ENCODE assay signal across 15 mouse cellular contexts in genomic region chrX:38734916-38735880, GRCm38 (mm10). TPM values are rescaled to one million over a fixed set of nuclear protein-coding genes. Genes with fewer than 3 reads are reported as not detected.
A peak's percentile ranks its signal among the peaks of the same experiment; 100 is the strongest.
DNase-seq lines count a peak whose midpoint lies in the region; ATAC-seq and TF ChIP-seq lines count a peak whose summit lies in the region.
"Had no signal": no experiment of that assay in that cellular context is flagged by ENCODE, and none has a peak within 500 bp of the region (broad histone marks: within the 10 kb centered on the region; RNA-seq: fewer than 3 reads in every experiment).

No protein-coding gene starts in this region.

- no peaks in the 10 kb centered on the region for H3K27me3 ChIP-seq in heart, embryonic 13.5 days (replicated peaks)
- H3K27me3 ChIP-seq in heart, embryonic 11.5 days (ENCODE audit: control insufficient read depth, insufficient read depth, low read length), result no peaks in the 10 kb centered on the region
- H3K27me3 ChIP-seq in lung, postnatal 0 days (replicated peaks; ENCODE audit: insufficient read depth, low read length), result no peaks in the 10 kb centered on the region
- no peaks in the 10 kb centered on the region for H3K27me3 ChIP-seq in embryonic facial prominence, embryonic 15.5 days
- no peaks in the 10 kb centered on the region for H3K27me3 ChIP-seq in liver, postnatal 0 days (ENCODE audit: insufficient read depth, low read length)
- H3K27me3 ChIP-seq: CH12.LX; hindbrain, embryonic 15.5 days had no signal

- no peak overlapping the region for H3K4me3 ChIP-seq in heart, embryonic 13.5 days
- no peak overlapping the region for H3K4me3 ChIP-seq in heart, embryonic 11.5 days (ENCODE audit: low read depth, low read length)
- no peak overlapping the region for H3K4me3 ChIP-seq in lung, postnatal 0 days (ENCODE audit: low read depth, low read length)
- H3K4me3 ChIP-seq in embryonic facial prominence, embryonic 15.5 days (replicated peaks), result no peak overlapping the region
- no peak overlapping the region for H3K4me3 ChIP-seq in liver, postnatal 0 days (ENCODE audit: low read depth, low read length)
- H3K4me3 ChIP-seq: hindbrain, embryonic 15.5 days; myocyte had no signal

- peak; percentile 19 for DNase-seq in lung, postnatal 0 days (ENCODE audit: low spot score)
- DNase-seq in lung, postnatal 10 days, result no peak
- DNase-seq in adrenal gland, adult 8-10 months, result peak; percentile 60
- DNase-seq in spleen, adult 12 weeks (ENCODE audit: low spot score), result no peak
- no peak for DNase-seq in liver, postnatal 0 days
- DNase-seq: thymus, postnatal 14 days had no signal

- H3K27ac ChIP-seq in heart, embryonic 13.5 days (replicated peaks), result 0 out of 2 replicates have a peak overlapping the region, but pooled peaks have one; percentile 12
- H3K27ac ChIP-seq in heart, embryonic 11.5 days (ENCODE audit: low read depth, low read length), result no peak overlapping the region
- no peak overlapping the region for H3K27ac ChIP-seq in lung, postnatal 0 days (ENCODE audit: low read length)
- no peak overlapping the region for H3K27ac ChIP-seq in embryonic facial prominence, embryonic 15.5 days (replicated peaks)
- H3K27ac ChIP-seq in liver, postnatal 0 days (ENCODE audit: low read depth), result no peak overlapping the region
- H3K27ac ChIP-seq: hindbrain, embryonic 15.5 days; liver, embryonic 14.5 days had no signal

- no peak overlapping the region for H3K4me2 ChIP-seq in heart, embryonic 13.5 days
- no peak overlapping the region for H3K4me2 ChIP-seq in heart, embryonic 11.5 days
- no peak overlapping the region for H3K4me2 ChIP-seq in lung, postnatal 0 days (replicated peaks; ENCODE audit: low read depth, low read length)
- H3K4me2 ChIP-seq in embryonic facial prominence, embryonic 15.5 days (replicated peaks), result no peak overlapping the region
- H3K4me2 ChIP-seq in liver, postnatal 0 days (ENCODE audit: low read depth, low read length), result no peak overlapping the region
- H3K4me2 ChIP-seq: hindbrain, embryonic 15.5 days had no signal

- no peak for TF ChIP-seq EP300 in lung, postnatal 0 days (IDR thresholded peaks at IDR 0.05)
- TF ChIP-seq EP300 in liver, postnatal 0 days (IDR thresholded peaks at IDR 0.05; ENCODE audit: low read depth), result no peak

- no peak for TF ChIP-seq CTCF in lung, postnatal 0 days (IDR thresholded peaks at IDR 0.05)
- no peak for TF ChIP-seq CTCF in liver, postnatal 0 days (IDR thresholded peaks at IDR 0.05; ENCODE audit: low read depth)

- no peaks in the 10 kb centered on the region for H3K36me3 ChIP-seq in heart, embryonic 13.5 days
- H3K36me3 ChIP-seq in heart, embryonic 11.5 days (ENCODE audit: control insufficient read depth, insufficient read depth, low read length), result no peaks in the 10 kb centered on the region
- no peaks in the 10 kb centered on the region for H3K36me3 ChIP-seq in lung, postnatal 0 days (ENCODE audit: insufficient read depth, low read length)
- H3K36me3 ChIP-seq in embryonic facial prominence, embryonic 15.5 days, result no peaks in the 10 kb centered on the region
- H3K36me3 ChIP-seq in liver, postnatal 0 days (replicated peaks; ENCODE audit: insufficient read depth, low read length), result no peaks in the 10 kb centered on the region
- H3K36me3 ChIP-seq: hindbrain, embryonic 15.5 days had no signal

- H3K4me1 ChIP-seq in heart, embryonic 13.5 days, result peaks cover 10% of the 10 kb centered on the region; the same call in 1 of the 2 replicates
- H3K4me1 ChIP-seq in heart, embryonic 11.5 days (ENCODE audit: control insufficient read depth, insufficient read depth, low read length), result no peaks in the 10 kb centered on the region
- no peaks in the 10 kb centered on the region for H3K4me1 ChIP-seq in lung, postnatal 0 days (ENCODE audit: insufficient read depth, low read depth, low read length)
- no peaks in the 10 kb centered on the region for H3K4me1 ChIP-seq in embryonic facial prominence, embryonic 15.5 days
- H3K4me1 ChIP-seq in liver, postnatal 0 days (ENCODE audit: insufficient read depth), result no peaks in the 10 kb centered on the region
- H3K4me1 ChIP-seq: hindbrain, embryonic 15.5 days had no signal

- 50% methylated on average over 13 of the region's 13 CpGs for WGBS in heart, embryonic 13.5 days
- 50% methylated on average over 13 of the region's 13 CpGs for WGBS in heart, embryonic 11.5 days (ENCODE audit: insufficient replicate concordance)
- WGBS in lung, postnatal 0 days, result 38% methylated on average over 13 of the region's 13 CpGs
- WGBS in embryonic facial prominence, embryonic 15.5 days, result 42% methylated on average over 13 of the region's 13 CpGs
- 64% methylated on average over 13 of the region's 13 CpGs for WGBS in liver, postnatal 0 days (ENCODE audit: insufficient replicate concordance)

- no peak overlapping the region for H3K9ac ChIP-seq in heart, embryonic 13.5 days
- H3K9ac ChIP-seq in heart, embryonic 11.5 days (ENCODE audit: low read depth, low read length), result no peak overlapping the region
- no peak overlapping the region for H3K9ac ChIP-seq in lung, postnatal 0 days (replicated peaks; ENCODE audit: low read depth)
- H3K9ac ChIP-seq in embryonic facial prominence, embryonic 15.5 days, result no peak overlapping the region
- no peak overlapping the region for H3K9ac ChIP-seq in liver, postnatal 0 days (replicated peaks)
- H3K9ac ChIP-seq: hindbrain, embryonic 15.5 days; liver, embryonic 14.5 days had no signal

- no peak for ATAC-seq in heart, embryonic 13.5 days (ENCODE audit: extremely low read depth, insufficient number of reproducible peaks, low FRiP score, low TSS enrichment)
- ATAC-seq in heart, embryonic 11.5 days (replicated peaks; ENCODE audit: insufficient number of reproducible peaks, low FRiP score, low TSS enrichment), result no peak
- ATAC-seq in lung, postnatal 0 days, result no peak
- ATAC-seq in embryonic facial prominence, embryonic 15.5 days (ENCODE audit: insufficient number of reproducible peaks, low FRiP score, low TSS enrichment, low read depth), result 0 out of 2 replicates have a peak, but pooled peaks have one; percentile 29
- ATAC-seq in liver, postnatal 0 days, result no peak

- no peaks in the 10 kb centered on the region for H3K9me3 ChIP-seq in heart, embryonic 13.5 days
- no peaks in the 10 kb centered on the region for H3K9me3 ChIP-seq in heart, embryonic 11.5 days (replicated peaks; ENCODE audit: control insufficient read depth, low read length)
- H3K9me3 ChIP-seq in lung, postnatal 0 days (ENCODE audit: low read length), result no peaks in the 10 kb centered on the region
- H3K9me3 ChIP-seq in embryonic facial prominence, embryonic 15.5 days (replicated peaks), result no peaks in the 10 kb centered on the region
- H3K9me3 ChIP-seq in liver, postnatal 0 days (ENCODE audit: low read length), result no peaks in the 10 kb centered on the region
- H3K9me3 ChIP-seq: hindbrain, embryonic 15.5 days had no signal

RNA-seq across cellular contexts. Expression of gene 6030498E09Rik, which starts 37.3 kb away (rescaled TPM):
- 1.9 and 2.9 TPM in 2 replicates for polyA plus RNA-seq in heart, embryonic 13.5 days (2015; fragmentation: Nextera tagmentation; extraction: Ambion mirVana)
- 2.7 and 2.8 TPM in 2 replicates for polyA plus RNA-seq in heart, embryonic 11.5 days (2014; fragmentation: Nextera tagmentation; extraction: Ambion mirVana)
- polyA plus RNA-seq in lung, postnatal 0 days (2015; fragmentation: Nextera tagmentation; extraction: Ambion mirVana), result not detected in 2 replicates
- total RNA-seq in adrenal gland, adult 8-10 months (2022), result under 1 TPM in 1 of 4 experiments, not detected in 3; 0.52 TPM
- not detected in 2 replicates for polyA plus RNA-seq in embryonic facial prominence, embryonic 15.5 days (2015; fragmentation: Nextera tagmentation; extraction: Ambion mirVana)
- 0.19 and 0.21 TPM in 2 replicates for polyA plus RNA-seq in liver, postnatal 0 days (2015; fragmentation: Nextera tagmentation; extraction: Ambion mirVana)
- total RNA-seq: CH12.LX; layer of hippocampus, postnatal 25 days had no signal
- polyA plus RNA-seq: gonadal fat pad, adult 2 months; myocyte had no signal

Comparison
In these comparisons a context has a peak if more than half of its experiments do, and no peak if none do; other contexts are left out.
1. DNase-seq: peak in lung, postnatal 0 days (single experiment) and adrenal gland, adult 8-10 months (single experiment); none in lung, postnatal 10 days (single experiment), spleen, adult 12 weeks (single experiment) and liver, postnatal 0 days (single experiment).